Mouse (Mus musculus): ENCODE results near the gene Lrrc39. TPM values are rescaled to one million over a fixed set of nuclear protein-coding genes. Genes with fewer than 3 reads are reported as not detected.

Gene Lrrc39
- polyA plus RNA-seq, 1 experiment from 2014 or later, result 0.70 TPM

DNA sequence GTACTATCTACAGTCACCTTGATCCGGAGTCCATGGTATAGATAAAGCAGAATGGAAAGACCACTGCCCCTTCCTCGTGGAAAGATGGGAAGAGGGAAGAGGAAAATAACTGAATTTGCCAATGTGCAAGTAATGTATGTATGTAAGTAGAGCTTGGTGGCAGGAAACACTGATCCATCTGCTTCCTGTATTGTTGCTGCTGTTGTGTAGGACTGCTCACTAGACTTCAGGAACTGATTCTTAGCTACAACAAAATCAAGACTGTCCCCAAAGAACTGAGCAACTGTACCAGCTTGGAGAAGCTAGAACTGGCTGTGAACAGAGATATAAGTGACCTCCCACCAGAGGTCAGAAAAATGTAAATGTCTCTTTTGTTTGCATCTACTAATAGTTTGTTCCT lies 7.9 kb downstream of the Lrrc39 start:
- 88% methylated on average over 2 of the region's 2 CpGs for WGBS
- Histone ChIP-seq H3K9me3 (0 out of 2 replicates have a peak, but pooled peaks cover 6% of the 10 kb centered on the region), H3K36me3 (replicated peaks) (no peaks in the 10 kb centered on the region), H3K9ac (no peak overlapping the region), H3K4me1 (no peaks in the 10 kb centered on the region), H3K4me2 (no peak overlapping the region), H3K27me3 (no peaks in the 10 kb centered on the region), H3K4me3 (replicated peaks) (no peak overlapping the region), H3K27ac (no peak overlapping the region)
- no peak for ATAC-seq (ENCODE audit: low FRiP score)

DNA sequence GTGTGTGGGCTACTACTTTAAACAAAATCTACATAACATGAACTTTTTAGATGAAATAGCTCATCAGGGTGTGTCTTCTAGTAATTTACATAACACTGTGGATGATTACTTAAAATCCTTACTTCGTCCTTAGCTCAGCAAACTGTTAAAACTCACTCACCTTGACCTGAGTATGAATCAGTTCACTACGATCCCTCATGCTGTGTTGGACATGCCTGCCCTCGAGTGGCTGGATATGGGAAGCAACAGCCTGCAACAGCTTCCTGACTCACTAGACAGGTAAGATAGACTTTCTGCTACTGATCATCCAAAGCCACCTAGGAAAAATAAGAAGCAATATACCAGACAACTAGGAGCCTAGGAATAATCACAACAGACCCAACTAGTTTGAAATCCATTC lies 14.5 kb downstream of the Lrrc39 start:
- H3K4me1 ChIP-seq, result no peaks in the 10 kb centered on the region
- H3K27ac ChIP-seq, result no peak overlapping the region
- no peaks in the 10 kb centered on the region for H3K27me3 ChIP-seq
- H3K4me2 ChIP-seq, result no peak overlapping the region
- ATAC-seq (ENCODE audit: low FRiP score), result no peak
- no peak overlapping the region for H3K9ac ChIP-seq
- no peaks in the 10 kb centered on the region for H3K9me3 ChIP-seq
- peaks cover 17% of the 10 kb centered on the region for H3K36me3 ChIP-seq (replicated peaks)
- no peak overlapping the region for H3K4me3 ChIP-seq (replicated peaks)
- WGBS, result 66% methylated on average over 3 of the region's 3 CpGs

DNA sequence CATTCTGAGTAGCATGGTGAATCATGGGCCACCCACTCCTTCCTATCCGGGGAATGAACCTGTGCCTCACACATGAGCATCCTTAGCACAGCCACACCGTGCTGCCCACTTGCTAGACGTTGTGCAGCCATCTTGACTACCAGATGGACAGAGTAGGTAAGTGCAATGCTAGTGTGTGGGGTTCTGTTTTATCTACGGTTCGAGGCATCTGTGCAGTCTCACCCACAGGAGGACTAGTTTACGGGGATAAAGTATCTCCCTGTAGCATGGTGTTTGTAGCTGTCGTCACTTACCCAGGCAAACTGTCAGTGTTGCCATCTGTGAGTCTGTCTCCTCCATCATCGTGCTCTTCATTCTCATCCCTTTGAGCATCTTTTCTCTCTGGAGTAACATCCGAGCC lies 19.4 kb downstream of the Lrrc39 start:
- ATAC-seq (ENCODE audit: low FRiP score), result no peak
- H3K27me3 ChIP-seq, result no peaks in the 10 kb centered on the region
- H3K27ac ChIP-seq, result no peak overlapping the region
- H3K9me3 ChIP-seq, result no peaks in the 10 kb centered on the region
- no peaks in the 10 kb centered on the region for H3K4me1 ChIP-seq
- no peak overlapping the region for H3K4me2 ChIP-seq
- peaks cover 49% of the 10 kb centered on the region for H3K36me3 ChIP-seq (replicated peaks)
- H3K9ac ChIP-seq, result no peak overlapping the region
- 98% methylated on average over 9 of the region's 9 CpGs for WGBS
- H3K4me3 ChIP-seq (replicated peaks), result no peak overlapping the region

DNA sequence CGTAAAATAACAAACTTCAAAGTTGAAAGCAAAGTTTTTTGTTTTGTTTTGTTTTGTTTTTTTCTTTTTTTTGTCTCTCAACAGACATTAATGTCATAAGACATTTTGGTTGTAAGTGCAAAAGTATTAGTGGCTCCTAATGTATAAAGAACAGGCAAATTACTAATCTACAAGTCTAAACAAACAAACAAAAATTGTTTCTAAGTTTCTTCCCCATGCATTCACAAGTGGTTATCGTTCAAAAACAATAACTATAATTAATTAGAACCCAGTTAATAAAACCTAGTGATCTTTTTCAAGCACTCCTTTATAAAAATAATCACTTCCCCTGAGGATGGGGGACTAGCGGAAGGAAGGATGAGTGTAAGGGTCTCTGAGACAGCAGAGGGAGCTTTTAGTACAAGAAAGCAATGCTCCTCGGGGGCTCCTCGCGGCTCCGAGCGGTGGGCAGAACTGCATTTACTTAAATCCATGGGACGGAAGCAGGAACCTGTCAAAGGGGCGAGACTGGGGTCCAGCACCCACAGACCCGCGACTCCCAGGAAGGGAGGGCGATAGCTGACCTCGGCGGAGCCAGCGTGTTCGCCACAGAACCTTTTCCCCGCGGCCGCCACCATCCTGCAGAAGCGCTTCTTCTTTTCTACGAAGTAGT lies 31.4 kb downstream of the Lrrc39 start:
- H3K9me3 ChIP-seq, result no peaks in the 10 kb centered on the region
- WGBS, result 2% methylated on average over 21 of the region's 22 CpGs
- no peaks in the 10 kb centered on the region for H3K27me3 ChIP-seq
- H3K27ac ChIP-seq, result peak overlapping the region; percentile 85
- peak overlapping the region; percentile 84 for H3K4me3 ChIP-seq (replicated peaks)
- peaks cover 27% of the 10 kb centered on the region for H3K36me3 ChIP-seq (replicated peaks)
- peak overlapping the region; percentile 79 for H3K9ac ChIP-seq
- peak overlapping the region; percentile 53 for H3K4me2 ChIP-seq
- peak; percentile 75 for ATAC-seq (ENCODE audit: low FRiP score)
- H3K4me1 ChIP-seq, result peaks cover 12% of the 10 kb centered on the region

DNA sequence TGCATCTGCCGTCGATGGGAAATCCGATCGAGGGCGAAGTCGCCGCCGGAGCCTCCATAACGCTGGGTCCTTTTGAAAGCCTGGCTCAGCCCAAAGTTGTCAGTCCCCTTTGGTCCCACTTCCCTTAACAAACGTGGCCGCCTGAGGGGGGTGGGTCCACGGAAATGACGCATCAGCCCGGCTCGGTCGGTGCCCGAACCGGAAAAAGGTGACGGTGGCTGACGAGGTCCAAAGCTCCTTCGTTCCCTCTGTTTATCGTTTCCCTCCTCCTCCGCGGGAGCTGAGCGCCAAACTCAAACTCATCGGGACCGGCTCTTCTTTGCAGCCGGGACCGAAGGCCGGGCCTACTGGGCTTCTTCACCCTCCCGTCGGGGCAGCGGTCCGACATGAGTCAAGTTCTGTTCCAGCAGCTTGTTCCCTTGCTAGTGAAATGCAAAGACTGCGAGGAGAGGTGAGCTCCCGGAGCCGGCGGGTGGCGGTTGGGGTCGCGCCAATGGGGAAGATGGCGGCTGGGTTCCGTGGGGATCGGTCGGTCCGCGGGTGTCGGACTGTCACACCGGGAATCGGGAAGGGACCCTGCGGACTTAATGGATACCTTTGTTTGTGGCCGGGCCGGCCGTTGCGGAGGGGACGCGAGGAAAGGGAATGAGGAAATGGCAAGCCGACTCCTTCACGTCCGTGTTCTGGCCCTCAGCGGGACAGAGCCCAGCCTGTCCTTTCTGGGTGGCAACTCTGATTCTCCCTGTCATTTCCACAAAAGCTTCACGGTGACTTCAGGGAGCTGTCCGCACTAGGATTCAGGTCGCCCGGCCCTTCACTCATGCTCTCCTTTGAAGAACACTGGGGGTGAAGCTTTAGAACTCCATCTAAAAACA lies 32.2 kb downstream of the Lrrc39 start, which contains the start of gene Sass6:
TSS of gene Sass6 (plus strand) at position 255 of the 875 bp plus-strand sequence.
- Histone ChIP-seq H3K36me3 (replicated peaks) (peaks cover 19% of the 10 kb centered on the region), H3K4me3 (replicated peaks) (peak within 1 kb of the TSS; percentile 84), H3K9me3 (no peaks in the 10 kb centered on the region), H3K9ac (peak within 1 kb of the TSS; percentile 79), H3K4me1 (peaks cover 12% of the 10 kb centered on the region), H3K4me2 (peak within 1 kb of the TSS; percentile 70), H3K27ac (peak within 1 kb of the TSS; percentile 85), H3K27me3 (no peaks in the 10 kb centered on the region)
- WGBS, result under 1% methylated on average over 65 of the region's 65 CpGs
- ATAC-seq (ENCODE audit: low FRiP score), result peak; percentile 98

DNA sequence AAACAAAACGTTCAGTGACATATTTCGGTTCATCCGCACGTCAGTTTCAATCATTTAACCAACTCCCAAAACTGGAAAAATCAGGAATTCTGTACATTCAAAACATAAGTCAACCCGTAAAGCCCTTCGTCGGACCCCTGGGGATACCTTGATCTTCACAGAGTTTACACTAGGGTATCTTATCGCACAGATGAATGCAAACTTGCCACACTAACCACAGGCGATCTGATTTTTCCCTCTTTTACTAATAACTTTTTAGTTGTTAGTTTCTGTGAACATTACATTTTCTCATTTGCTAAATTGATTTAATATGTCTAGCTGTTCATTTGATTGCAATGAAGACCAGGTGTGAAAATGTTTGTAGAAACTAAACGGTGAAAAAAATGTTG lies 32.8 kb downstream of the Lrrc39 start:
- peak overlapping the region; percentile 84 for H3K4me3 ChIP-seq (replicated peaks)
- peaks cover 12% of the 10 kb centered on the region for H3K4me1 ChIP-seq
- H3K9ac ChIP-seq, result peak overlapping the region; percentile 79
- no peaks in the 10 kb centered on the region for H3K27me3 ChIP-seq
- WGBS, result 10% methylated on average over 10 of the region's 10 CpGs
- no peak for ATAC-seq (ENCODE audit: low FRiP score)
- H3K36me3 ChIP-seq (replicated peaks), result peaks cover 13% of the 10 kb centered on the region
- H3K9me3 ChIP-seq, result no peaks in the 10 kb centered on the region
- no peak overlapping the region for H3K27ac ChIP-seq
- peak overlapping the region; percentile 70 for H3K4me2 ChIP-seq

DNA sequence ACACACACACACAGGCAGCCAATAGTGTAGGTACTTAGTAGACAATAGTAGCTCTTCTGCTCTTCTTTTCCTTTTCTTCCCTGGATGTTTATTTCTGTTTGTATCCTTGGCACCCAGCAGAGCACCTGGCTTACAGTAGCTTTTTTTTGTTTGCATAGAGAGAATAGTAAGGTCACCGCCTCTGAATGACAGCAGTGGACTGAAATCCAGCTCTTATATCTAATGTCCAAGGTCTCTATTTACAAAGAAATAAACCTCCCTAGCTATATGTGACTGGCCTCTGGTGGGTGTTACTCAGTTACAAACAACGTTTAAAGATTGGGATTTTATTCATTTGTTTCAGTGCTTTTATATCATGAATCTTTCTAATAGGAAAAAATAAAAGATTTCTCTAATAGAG lies 36.9 kb downstream of the Lrrc39 start:
- ATAC-seq (ENCODE audit: low FRiP score), result no peak
- Histone ChIP-seq H3K9me3 (no peaks in the 10 kb centered on the region), H3K27me3 (no peaks in the 10 kb centered on the region), H3K9ac (no peak overlapping the region), H3K27ac (no peak overlapping the region), H3K4me3 (replicated peaks) (no peak overlapping the region), H3K4me1 (peaks cover 6% of the 10 kb centered on the region), H3K4me2 (no peak overlapping the region), H3K36me3 (replicated peaks) (no peaks in the 10 kb centered on the region; the same call in 1 of the 2 replicates)
- 91% methylated on average over 2 of the region's 2 CpGs for WGBS

DNA sequence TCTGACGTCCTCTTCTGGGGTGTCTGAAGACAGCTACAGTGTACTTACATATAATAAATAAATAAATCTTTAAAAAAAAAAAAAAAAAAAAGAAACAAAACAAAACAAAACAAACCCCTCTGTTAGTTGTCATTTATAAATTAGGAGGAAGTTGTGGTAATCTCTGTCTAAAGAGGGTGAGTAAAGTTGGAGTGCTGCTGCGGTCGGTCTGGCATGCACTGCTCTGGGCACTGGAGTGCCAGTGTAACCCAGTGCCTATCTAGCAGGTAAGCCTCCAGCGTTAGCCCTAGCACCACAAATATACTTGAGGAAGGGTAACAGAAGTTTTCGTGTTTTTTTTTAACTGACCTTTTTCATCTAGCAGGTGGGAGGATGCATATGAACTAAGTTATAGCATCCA lies 38.2 kb downstream of the Lrrc39 start:
- H3K4me2 ChIP-seq, result no peak overlapping the region
- H3K36me3 ChIP-seq (replicated peaks), result no peaks in the 10 kb centered on the region; the same call in none of the 2 replicates
- H3K27ac ChIP-seq, result no peak overlapping the region
- 93% methylated on average over 5 of the region's 5 CpGs for WGBS
- no peaks in the 10 kb centered on the region for H3K27me3 ChIP-seq
- no peak for ATAC-seq (ENCODE audit: low FRiP score)
- H3K9ac ChIP-seq, result no peak overlapping the region
- peaks cover 1% of the 10 kb centered on the region for H3K4me1 ChIP-seq
- no peak overlapping the region for H3K4me3 ChIP-seq (replicated peaks)
- no peaks in the 10 kb centered on the region for H3K9me3 ChIP-seq

DNA sequence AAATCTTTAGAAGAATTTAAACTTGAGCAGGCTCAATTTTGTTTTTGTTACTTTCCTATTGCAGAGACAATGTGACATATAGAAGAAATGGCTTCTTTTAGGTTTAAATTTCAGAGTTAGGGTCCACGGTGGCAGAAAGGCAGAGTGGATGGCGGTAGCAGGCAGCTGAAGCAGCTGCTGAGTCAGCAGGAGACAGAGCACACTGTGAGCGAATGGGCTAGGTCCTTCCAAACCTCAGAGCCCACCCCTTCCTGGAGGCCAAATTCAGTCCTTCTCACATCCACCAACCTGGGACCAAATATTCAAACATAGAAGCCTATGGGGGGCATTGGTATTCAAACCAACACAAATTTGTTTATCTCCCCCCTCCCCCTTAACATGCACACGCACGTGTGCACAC lies 39.0 kb downstream of the Lrrc39 start:
- Histone ChIP-seq H3K9ac (no peak overlapping the region), H3K4me1 (no peaks in the 10 kb centered on the region), H3K4me3 (replicated peaks) (no peak overlapping the region), H3K27ac (no peak overlapping the region), H3K4me2 (no peak overlapping the region), H3K27me3 (no peaks in the 10 kb centered on the region), H3K9me3 (no peaks in the 10 kb centered on the region), H3K36me3 (replicated peaks) (no peaks in the 10 kb centered on the region; the same call in none of the 2 replicates)
- 93% methylated on average over 5 of the region's 5 CpGs for WGBS
- ATAC-seq (ENCODE audit: low FRiP score), result no peak

DNA sequence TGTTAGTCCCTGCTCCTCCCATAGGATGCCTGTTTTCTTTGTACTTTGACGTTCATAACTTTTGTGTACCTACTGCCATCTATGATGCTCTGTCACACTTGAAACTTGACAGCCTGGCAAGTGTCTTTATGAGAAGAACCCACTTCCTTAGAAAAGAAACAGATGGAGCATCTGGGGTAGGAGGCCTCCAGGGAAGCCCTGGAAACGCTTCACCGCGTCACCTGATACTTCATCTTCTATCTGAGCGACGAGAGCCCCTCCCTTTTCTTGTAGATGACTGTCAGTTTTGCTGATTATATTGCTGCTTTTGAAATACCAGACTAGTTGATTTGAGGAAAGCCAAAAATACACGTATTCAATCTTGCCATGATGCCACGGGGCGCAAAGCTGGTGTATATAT lies 41.8 kb downstream of the Lrrc39 start:
- no peak for ATAC-seq (ENCODE audit: low FRiP score)
- no peak overlapping the region for H3K4me2 ChIP-seq
- peaks cover 19% of the 10 kb centered on the region for H3K36me3 ChIP-seq (replicated peaks)
- no peaks in the 10 kb centered on the region for H3K27me3 ChIP-seq
- H3K4me1 ChIP-seq, result no peaks in the 10 kb centered on the region
- no peak overlapping the region for H3K27ac ChIP-seq
- H3K9ac ChIP-seq, result no peak overlapping the region
- 88% methylated on average over 9 of the region's 9 CpGs for WGBS
- no peak overlapping the region for H3K4me3 ChIP-seq (replicated peaks)
- H3K9me3 ChIP-seq, result no peaks in the 10 kb centered on the region

DNA sequence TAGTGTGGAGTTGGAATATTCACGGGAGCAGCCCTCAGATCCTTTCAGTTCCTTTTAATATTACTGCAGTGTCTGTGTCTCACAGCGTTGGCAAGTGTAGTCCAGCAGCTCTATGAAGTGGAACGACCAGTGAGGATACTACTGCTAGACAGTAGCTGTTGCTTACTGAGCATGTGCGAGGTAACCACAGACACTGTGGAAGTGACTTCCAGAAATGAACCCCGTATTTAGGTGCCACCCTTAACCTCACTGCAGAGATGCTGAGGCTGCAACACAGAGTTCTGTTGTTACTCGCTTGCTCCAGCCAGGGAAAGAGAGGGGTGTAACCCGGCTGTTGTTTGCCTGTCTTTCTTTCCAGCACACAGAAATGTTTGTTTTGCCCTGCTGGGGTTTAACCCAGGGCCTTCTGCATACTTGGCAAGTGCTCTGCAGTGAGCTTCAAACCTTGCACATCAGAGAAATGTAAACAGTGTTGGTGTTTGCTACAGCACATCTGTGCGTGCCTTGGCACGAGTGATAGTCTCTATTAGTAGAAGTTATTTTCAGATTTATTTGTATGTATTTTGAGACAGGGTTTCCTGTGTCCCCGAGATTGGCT lies 51.6 kb downstream of the Lrrc39 start, which contains the start of gene Trmt13:
TSS of gene Trmt13 (minus strand) at position 293 of the 598 bp plus-strand sequence.
- Histone ChIP-seq H3K4me3 (replicated peaks) (no peak within 1 kb of the TSS), H3K36me3 (replicated peaks) (peaks cover 60% of the 10 kb centered on the region), H3K27me3 (no peaks in the 10 kb centered on the region), H3K27ac (no peak within 1 kb of the TSS), H3K9me3 (no peaks in the 10 kb centered on the region), H3K9ac (no peak within 1 kb of the TSS), H3K4me2 (no peak within 1 kb of the TSS), H3K4me1 (no peaks in the 10 kb centered on the region)
- ATAC-seq (ENCODE audit: low FRiP score), result no peak
- 87% methylated on average over 10 of the region's 10 CpGs for WGBS

DNA sequence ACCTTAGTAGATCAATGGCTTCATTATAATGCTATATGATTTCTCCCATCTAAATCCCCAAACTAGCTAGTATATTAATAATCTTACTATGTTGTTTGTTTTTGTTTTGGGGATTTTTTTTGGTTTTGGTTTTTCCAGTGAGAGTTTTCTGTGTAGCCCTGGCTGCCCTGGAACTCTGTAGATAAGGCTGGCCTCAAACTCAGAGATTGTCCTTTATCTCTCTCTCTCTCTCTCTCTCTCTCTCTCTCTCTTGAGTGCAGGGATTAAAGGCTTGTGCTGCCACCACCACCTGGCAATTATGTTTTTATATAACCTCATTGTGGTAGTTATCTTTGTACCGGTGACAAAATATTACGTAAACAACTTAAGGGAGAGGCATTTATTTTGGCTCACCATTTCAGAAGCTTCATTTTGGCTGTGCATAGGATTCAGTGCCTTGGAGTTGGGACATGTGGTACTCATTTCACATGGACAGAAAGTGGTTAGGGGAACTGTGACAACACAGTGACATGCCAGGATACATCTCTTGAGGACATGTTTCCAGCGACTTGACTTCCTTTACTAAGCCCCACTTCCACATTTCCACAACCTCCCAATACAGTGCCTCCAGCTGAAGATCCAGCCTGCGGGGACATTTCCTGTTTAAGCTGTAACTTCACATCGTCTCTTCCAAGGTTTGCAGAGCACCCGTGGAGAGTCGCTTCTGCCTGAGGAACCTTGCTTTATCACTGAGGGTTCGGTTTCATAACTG lies 52.7 kb downstream of the Lrrc39 start:
- Histone ChIP-seq H3K9me3 (no peaks in the 10 kb centered on the region), H3K27me3 (no peaks in the 10 kb centered on the region), H3K4me2 (no peak overlapping the region), H3K27ac (no peak overlapping the region), H3K9ac (no peak overlapping the region), H3K36me3 (replicated peaks) (peaks cover 60% of the 10 kb centered on the region), H3K4me3 (replicated peaks) (no peak overlapping the region), H3K4me1 (no peaks in the 10 kb centered on the region)
- no peak for ATAC-seq (ENCODE audit: low FRiP score)
- WGBS, result 91% methylated on average over 8 of the region's 8 CpGs
